Mouse (Mus musculus) cerebellum, postnatal 4 days (tissue): Measurements from ENCODE around the gene Bmper.

Experiments used
- DNase-seq, 2 experiments: peaks; one replicate each; pipeline ENCODE4 v3.0.0; 2022; ENCODE audit warnings: low spot score in 2 of 2, mixed read lengths in 1 of 2

Bmper gene

DNA sequence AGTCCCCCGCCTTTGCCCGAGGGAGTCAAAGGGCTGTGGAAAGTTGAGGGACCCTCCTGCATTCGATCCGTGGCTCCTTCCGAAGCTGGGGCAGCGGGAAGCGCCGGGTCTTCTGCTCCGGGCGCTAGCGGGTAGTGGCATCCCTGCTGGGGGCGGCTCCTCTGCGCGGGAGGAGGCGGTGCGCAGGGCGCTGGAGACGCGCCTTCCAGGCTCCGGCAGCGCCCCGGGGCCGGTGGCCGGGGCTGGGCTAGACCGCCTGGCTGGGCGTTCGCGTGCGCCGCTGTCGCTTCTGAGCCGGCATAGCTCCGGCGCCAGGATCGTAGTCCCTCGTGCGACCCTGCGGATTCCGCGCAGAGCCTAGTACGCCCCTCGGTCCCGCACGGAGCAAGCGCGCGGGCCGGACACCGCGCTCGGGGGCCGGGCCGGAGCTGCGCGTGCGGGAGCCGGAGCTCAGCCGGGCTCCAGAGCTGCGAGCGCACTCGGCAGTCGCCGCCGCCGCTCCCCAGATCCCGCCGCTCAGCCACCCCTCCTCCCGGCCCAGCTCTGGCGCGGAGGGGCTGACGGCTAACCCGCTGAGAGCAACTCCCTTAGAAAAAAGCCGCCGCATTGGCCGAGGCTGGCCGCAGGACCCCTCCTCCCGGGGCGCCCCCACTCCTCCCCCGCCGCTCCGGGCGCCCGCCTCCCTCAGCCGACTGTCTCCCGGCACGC, at the start of gene Bmper:
Bmper (plus strand) TSS at position 236 of the 708 bp plus-strand sequence.
- DNase-seq: peak in 1 of 2 experiments; percentile 45

DNA sequence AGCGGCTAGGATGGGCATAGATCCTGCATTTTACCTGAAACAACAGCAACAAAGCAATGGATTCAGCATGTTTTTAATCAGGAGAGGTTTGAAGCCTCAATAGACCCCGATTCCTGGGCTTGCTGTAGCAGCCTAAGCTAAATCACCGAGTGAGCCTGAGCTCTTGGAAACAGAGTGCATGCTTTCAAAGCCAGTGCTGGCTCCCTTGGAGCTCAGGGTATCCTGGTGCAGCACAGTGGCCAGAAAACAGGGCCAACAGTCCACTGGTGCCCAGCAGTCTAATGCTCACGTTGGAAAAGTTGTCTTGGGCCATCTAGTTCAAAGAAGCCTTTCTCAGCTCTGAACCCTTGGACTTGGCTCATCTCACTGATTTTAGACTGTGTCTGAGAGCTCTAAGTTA, 45.4 kb upstream of the Bmper start:
- DNase-seq: no peak

DNA sequence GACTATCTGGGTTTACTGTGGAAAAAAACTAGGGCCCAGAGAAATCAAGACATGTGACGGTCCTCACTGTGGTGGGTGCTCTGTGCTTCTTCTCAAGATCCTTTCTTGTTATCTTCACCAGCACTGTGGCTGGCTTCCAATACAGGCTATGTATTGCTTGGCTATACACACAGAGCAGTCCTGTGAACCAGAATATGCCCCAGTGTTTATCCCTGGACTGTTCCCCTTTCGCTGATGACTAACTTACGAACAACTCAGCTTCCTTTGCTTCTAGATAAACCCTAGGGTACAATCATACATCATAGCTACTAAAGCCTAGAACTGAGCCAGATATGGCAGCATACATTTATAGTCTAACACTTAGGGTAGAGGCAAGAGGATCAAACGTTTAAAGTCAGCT, 35.7 kb upstream of the Bmper start:
- DNase-seq: no peak

DNA sequence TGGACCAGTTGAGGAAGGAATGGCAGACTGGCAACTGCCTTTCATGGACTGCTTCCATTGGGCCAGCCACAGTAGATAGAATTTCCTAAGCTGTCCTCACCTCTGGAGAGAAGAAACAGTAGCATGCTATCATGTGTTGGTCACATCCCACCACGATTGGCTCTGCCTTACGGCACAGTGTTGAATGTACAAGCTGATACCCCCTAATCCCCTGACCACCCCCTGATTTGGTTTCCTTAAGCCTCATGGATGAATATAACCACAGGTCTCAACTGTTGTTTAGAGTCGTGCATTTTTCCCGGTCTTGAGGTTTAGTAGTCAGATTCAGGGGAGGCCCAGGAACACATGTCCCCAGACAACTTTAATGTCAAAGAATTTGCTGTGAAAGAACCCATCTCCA, 34.7 kb upstream of the Bmper start:
- DNase-seq: no peak

DNA sequence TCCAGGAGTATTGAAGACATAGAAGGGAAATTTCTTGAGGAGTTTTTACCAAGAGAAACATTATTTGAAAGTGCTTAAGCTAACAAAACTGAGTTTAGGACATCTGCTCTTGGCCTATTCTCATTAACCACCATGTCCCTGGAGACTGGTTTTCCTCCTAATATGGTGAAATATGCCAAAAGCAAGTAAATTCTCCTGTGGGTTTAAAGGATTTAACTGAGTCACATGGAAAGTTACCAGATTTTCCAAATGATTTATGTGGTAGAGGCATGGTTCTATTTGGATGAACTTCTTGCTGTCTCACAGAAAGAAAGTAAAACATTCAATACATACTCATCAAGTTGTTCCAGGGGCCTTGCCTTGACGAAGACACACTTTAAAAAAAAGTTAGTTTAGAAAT, 31.9 kb upstream of the Bmper start:
- no peak for DNase-seq

DNA sequence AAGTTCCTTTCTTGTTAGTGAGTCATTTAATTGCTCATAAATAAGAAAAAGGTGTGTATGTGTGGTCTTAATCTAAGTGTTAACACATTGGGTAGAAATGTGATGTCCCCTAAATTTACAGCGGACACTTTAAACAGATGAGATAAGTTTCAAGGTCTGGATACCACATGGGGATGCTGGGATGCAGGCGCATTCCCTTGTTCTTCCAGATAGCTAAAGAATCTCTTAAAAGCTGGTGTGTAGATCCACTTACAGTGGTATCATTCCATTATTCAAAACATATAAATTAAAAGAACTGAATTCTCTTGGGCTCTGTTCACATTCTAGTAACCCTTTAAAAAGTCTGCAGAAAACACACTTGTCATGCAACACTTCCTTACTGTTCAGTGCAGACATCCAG, 31.4 kb upstream of the Bmper start:
- no peak for DNase-seq

DNA sequence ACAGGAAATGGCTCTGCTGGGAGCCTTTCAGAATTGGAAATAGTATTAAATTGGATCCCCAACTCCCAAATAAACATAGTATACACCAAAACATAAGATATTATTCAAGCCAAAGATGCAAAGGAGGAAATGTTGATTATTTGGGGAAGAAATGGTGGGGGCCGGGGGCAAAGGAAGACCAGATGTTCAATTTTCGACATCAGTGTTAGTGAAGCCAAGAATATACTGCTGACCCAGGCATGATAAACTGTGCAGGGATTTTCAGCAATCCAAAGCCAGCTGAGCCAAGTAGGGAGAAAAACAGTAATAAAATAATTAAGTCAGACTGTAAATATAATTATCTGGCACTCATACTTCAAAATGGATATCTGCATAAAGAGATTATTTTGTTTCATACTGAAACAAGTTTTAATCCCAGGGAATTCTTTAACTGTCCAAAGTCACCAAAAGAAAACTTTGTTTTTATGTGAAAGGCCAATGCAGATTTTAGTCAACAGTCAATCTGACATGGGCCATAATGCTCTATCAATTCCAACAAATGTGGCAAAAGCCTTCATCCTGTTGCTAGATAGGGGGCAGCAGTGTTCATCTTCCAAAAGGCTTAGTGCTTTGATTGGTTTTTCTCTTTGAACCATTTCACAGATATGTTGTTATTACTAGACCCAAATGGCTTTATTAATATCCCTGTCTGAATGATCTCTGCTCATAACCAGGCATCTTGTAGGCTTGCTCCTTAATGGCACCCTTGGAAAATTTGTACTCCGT, 30.1 kb upstream of the Bmper start:
- DNase-seq: no peak

DNA sequence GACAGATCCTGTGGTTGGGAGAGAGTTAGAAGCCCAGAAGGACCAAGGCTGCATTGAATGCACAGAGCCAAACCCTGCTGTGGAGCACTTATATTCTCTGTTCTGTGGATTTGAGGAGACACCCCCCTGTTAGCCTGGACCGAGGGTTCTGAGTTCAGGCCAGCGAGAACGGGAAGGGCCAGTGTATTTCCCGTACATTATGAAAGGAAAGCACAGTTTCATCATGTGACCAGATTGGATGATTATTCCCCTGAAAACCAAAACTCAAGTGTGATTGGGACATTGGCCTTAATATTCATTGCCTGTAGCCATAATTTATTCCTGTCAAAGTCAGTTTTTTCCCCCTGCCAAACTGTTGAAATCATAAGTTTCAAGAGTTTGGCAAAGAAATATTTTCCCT, 23.9 kb upstream of the Bmper start:
- no peak for DNase-seq

DNA sequence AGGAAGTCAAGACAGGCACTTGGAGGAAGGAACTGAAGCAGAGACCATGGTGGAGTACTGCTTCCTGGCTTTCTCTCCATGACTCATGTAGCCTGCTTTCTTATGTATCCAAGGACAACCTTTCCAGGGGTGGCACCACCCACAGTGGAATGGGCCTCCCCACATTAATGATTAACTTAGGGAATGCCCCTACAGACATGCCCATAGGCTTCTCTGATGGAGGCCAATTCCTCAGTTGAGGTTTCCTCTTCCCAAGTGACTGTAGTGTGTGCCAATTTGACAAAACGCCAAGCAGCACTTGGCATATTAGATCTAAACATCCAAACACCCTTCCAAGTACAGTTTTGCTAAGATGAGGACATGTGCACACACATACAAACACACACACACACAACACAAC, 23.0 kb upstream of the Bmper start:
- DNase-seq: no peak

DNA sequence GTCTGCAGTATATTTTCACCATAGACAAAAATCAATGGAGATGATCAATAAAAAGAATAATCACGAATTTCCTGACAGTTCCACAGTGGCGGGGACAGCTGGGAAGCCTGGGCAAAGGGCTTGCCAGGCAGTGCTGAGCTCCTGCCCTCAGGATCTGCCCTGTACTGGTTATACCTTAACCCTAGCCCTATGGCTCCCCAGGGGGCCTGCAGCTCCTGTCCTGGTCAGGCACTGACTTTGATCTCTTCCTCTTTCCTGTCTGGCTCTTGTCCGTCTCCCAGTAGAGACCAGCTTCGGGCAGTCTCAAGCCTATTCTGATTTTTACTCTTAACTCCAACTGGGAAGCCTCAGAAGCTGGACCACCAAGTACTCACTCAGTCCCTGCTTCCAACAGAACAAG, 22.0 kb upstream of the Bmper start:
- no peak for DNase-seq

DNA sequence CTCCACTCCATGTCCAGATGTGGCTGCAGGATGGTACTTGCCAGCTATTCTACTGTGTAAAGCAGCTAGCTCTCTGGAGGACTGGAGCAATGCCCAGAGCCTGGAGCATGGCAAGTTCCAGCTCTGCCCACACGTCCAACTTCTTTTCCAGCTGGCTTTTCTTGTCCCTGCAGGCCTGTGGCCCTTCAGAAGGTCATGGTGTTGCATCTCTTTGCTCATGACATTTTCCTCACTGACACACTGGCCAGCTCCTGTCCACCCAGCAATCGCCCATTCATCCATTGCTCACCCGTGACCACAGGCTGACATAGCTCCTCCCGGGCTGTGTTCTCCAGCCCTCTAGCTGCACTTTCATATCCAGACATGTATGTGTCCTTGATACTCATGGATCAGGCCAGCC, 20.4 kb upstream of the Bmper start:
- no peak for DNase-seq

DNA sequence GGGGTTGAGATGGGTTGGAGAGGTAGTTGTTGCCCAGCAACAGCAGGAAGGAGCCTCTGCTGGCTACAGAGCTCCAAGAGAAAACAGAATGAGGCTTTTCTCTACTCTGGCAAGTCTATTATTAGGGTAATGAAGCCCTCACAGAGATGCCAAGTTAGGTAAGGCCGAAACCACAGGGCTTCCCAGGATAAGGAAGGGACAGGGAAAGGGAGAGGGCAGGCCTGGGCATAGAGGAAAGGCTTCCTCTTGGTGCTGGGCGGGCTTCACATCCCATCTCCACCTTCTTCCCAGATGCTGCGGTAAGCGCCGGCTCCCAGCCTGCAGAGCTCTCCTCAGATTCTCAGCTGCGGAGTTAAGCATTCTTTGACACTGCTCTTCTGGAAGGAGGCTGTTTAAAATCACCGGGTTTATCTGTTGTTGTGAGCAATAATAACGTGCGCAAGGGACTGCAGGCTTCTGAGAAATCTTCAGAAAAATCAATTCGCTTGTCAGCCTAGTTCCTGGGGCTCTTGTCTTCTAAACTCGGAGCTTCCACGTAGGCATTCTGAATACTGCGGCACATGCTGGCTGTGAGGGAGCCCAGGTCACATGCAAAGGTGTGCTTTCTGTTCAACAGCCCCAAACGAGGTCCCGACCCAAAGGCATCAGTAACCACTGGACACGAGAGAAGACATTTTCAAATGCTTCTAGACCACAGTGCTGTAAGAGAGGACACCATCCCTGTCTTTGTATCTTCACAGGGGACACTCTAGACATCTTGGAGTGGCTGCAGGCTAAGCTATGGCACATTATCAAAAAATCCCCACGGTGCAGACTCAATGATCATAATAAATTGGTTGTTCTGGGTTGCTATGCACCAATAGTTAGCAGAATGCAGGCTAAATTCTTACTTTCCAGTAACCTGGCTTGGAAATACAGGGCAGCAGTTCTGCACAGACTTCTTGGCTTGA, 18.3 kb upstream of the Bmper start:
- no peak for DNase-seq

DNA sequence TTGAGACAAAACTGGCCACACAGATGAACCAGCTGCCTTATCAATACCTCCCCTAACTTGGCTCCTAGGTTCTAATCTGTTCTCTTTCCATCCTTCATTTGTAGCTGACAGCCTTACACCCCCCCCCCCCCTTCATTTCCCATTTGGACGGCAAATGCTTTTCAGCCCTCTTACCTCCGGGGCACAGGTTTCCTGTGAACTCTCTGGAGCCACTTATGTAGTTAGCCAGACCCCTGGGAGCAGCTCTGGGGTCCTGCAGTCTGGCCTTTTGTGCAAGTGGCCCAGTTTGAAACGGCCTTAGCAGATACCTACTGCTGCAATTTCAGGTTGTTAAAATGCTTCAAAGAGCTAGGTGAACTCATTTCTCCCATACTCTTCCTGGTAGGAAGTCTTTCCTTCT, 17.6 kb upstream of the Bmper start:
- no peak for DNase-seq

DNA sequence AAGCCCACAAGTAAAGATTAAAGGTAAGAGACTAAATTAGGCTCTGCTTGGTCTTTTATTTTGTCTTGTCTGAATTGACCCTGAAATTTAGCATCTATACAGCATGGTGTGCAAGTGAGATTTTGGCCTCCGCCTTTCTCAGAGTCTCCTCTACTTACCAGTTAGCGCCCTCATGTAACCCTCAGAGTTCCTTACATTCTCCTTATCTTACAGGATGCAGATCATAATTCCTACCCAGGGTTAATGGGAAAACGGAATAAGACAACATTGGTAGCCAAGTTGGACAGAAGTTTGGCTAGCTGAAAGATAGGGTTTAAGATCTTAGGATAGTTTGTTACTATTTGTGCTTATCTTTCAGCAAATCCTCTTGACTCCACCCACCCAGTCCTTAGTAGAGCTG, 17.1 kb upstream of the Bmper start:
- DNase-seq: no peak

DNA sequence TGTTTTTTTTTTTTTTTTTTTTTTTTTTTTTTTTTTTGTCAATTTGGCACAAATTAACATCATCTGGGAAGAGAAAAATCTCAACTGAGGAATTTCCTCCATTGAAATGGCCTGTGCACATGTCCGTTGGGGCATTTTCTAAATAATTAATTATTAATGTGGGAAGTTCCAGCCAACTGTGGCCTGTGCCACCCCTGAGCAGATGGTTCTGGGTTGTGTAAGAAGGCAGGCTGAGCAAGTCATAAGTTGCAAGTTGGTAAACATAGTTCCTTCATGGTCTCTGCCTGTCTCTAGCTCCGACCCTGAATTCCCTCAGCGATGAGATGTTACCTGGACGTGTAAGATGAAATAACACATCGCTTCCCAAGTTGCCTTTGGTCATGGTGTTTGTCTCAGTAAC, 16.7 kb upstream of the Bmper start:
- DNase-seq: no peak

DNA sequence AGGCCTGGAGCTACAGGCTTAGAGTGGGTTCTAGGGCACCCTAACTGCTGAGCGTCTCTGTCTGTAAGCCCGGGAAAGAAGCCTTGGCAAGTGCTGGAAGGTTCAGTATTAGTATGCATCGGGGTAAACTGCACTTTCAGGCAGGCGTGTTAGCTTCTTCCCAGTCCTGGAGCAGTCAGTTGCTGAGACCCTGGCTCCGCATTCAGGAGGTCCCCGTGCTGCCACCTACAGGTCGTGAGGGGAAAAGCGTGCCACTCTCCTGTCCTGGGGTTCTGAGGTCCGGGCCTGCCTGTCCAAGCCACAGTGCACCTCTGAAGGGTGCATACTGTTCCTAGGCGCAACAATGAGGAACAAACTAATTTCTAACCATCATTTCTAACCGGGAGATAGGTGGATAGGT, 10.6 kb upstream of the Bmper start:
- peak; percentile 63 to 81 for DNase-seq

DNA sequence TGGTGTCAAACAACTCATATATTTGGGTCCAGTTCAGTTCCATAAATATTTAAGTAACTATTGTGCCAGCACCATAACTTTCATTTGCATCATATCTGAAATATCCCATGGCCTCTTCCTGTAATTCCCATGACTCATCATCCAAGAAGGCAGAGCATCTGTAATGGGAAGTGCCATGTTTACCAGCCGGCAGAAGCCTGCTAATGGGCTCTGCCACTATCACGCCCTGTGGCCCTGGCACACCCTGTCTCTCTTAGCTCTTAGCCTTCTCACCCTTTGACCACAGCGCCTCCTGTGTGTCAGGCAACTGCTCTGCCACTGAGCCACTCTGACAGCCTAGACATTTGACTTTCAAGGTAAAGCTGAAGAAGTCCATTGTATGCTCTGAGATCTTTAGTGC, 3.1 kb upstream of the Bmper start:
- DNase-seq: no peak

DNA sequence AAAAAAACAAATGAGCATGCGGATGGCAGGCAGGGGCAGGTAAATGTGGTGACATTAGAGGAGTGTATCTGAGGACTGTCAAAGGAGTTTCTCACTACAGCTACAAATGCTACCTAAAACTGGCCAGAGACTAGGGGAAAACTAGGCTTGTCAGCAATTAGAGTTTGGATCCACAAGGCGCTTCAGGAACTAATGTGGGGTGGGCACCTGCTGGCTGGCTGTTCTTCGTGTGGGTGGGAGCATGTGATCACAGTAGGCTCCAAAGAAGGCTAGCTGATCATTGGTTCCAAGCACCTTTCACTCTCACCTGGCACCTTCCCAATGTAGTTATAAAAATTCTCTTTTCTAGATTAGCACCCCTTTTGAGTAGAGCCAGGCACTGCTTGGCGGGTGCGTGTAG, 900 bp upstream of the Bmper start:
- no peak for DNase-seq

DNA sequence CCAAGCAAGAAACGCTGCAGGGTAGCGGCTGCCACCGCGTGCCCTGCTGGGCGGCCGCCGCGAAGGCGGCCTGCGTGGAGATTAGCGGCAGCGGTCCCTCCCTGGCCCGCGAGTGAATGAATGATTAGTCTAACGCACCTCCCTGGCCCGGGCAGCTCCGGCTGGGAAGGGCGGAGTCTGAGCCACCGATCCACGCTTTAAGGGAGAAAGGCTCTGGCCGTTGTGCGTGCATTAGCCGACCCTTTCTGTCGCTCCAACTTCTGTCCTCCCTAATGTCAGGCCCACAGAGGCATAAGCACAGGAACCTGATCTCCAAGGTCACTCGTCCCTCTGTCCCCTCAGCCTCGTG, 410 bp upstream of the Bmper start:
- peak in 1 of 2 experiments; percentile 25 for DNase-seq

DNA sequence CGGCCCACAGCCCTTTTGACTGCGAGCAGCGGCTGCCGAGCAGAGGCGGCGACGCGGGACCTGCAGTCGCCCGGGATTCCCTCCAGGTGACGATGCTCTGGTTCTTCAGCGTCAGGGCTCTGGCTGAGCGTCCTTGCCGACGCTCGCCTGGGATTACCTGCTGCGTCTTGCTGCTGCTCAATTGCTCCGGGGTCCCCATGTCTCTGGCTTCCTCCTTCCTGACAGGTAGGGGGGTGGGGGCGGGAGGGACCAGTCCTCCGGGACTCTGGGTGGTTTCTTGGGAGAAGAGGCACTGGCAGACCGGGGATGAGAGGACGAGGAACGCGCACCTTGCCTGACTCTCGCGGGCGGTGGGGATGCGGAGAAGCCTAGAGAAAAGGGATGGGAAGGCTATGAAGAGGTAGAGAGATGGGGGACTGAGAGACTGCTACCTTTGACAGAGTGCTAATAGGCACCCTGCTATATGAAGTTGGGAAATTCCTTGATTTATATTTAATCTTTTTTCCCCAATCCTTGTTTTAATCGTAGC, 737 bp downstream of the Bmper start:
- DNase-seq: no peak

DNA sequence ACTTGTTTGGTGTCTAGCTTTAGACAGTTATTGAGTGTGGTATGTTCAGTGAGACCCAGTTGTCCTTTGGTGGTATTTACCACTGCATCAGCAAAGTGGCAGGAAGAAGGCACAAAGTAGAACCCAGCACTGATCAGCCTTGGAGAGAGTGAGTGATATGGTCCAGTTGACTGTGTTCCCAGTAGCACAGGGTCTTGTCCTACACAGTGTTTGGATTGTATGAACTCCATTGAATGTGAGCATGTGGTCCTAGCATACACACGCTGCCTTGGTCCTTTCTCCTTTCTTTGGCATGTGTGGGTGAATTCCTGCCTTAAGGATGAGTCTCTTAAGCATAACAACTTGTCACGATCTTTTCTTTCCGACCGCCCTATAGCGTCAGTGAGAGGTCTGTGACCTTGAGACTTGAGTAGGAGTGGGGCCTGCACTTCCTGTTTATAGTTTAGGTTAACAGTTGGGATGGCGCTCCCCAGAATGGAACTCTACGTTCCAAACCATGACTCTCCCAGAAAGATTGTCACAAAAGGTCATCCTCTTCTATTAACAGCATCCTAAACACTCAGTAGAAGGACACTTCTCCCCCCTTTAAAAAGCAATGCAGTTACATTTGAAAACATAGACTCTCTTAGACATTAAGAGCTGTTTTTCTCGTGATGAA, 10.7 kb downstream of the Bmper start:
- no peak for DNase-seq
